Mouse (Mus musculus) heart, postnatal 14 days (tissue): Measurements from ENCODE around the gene 4933405O20Rik. TPM values are rescaled to one million over a fixed set of nuclear protein-coding genes. Genes with fewer than 3 reads are reported as not detected.

Experiments used
- DNase-seq, 2 experiments: peaks; one replicate each; pipeline ENCODE4 v3.0.0; 2021 to 2022
- intact Hi-C: fragments of 180-260 bp; cut with DNase I; formaldehyde crosslinking; loops from one replicate; pipeline ENCODE4 v1.15.1; 2025
- long read RNA-seq, 2 experiments: library from polyadenylated mRNA; stranded (forward); transcript quantifications; one replicate each; pipeline ENCODE4 v2.0.0; 2021
- total RNA-seq, 2 experiments: library from RNA; stranded (reverse); gene quantifications; 2 replicates each; pipeline ENCODE4 v1.2.3; 2021

The 4933405O20Rik gene
- not detected for total RNA-seq
- long read RNA-seq, experiment 1 = 0 reads
- long read RNA-seq, experiment 2 = 0 reads

GRCm38 (mm10) chr7:50598890-50599289 is at the start of gene 4933405O20Rik:
4933405O20Rik (plus strand) TSS chr7:50599190.
- intact Hi-C loops = no loop called here

GRCm38 (mm10) chr7:50549572-50549971 is 49.4 kb upstream of the 4933405O20Rik start:
- intact Hi-C loops = no loop called here
- no peak for DNase-seq

More at GRCm38 (mm10) chr7:50598890-50599289, at the start of gene 4933405O20Rik:
- no peak for DNase-seq

- intact Hi-C loops = no loop called here
- no peak for DNase-seq
Measured at GRCm38 (mm10) chr7:50551426-50551825, 47.6 kb upstream of the 4933405O20Rik start.

- intact Hi-C loops = no loop called here
- DNase-seq = no peak
Measured at GRCm38 (mm10) chr7:50562708-50563107, 36.3 kb upstream of the 4933405O20Rik start.

- intact Hi-C loops = no loop called here
- no peak for DNase-seq
Measured at GRCm38 (mm10) chr7:50573841-50574240, 25.1 kb upstream of the 4933405O20Rik start.

GRCm38 (mm10) chr7:50588642-50589424 is 10.2 kb upstream of the 4933405O20Rik start:
- intact Hi-C loops = no loop called here
- DNase-seq = no peak

GRCm38 (mm10) chr7:50614101-50614500 is 15.1 kb downstream of the 4933405O20Rik start:
- no peak for DNase-seq
- intact Hi-C loops = no loop called here

GRCm38 (mm10) chr7:50629186-50629585 is 30.2 kb downstream of the 4933405O20Rik start:
- no peak for DNase-seq
- intact Hi-C loops = no loop called here

- DNase-seq = no peak
- intact Hi-C loops = no loop called here
Measured at GRCm38 (mm10) chr7:50633147-50633546, 34.2 kb downstream of the 4933405O20Rik start.
